Mouse (Mus musculus): ENCODE results near the gene Gm49321. TPM values are rescaled to one million over a fixed set of nuclear protein-coding genes. Genes with fewer than 3 reads are reported as not detected.

Gm49321 gene
- polyA plus RNA-seq, 1 experiment from 2014 or later: 19.5 TPM

DNA sequence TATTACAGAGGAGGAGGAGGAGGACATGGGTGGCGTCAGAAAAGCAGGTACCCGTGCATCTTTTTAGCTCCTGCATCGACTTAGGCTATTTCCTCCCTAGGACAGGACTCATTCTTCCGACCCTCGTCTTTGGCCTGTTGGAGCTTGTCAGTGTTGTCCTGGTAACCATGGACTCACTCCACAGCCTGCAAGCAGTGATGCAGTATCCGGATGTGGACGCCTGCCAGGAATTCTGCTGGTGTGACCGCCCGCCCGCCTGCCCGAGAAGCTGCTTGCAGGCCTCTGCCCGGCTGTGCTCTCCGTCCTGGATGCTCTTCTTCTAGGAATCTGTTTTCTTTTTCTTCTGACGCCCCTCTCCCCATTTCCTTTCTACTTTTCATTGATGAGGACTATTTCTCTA lies 45.1 kb downstream of the Gm49321 start:
- no peak overlapping the region for H3K9ac ChIP-seq (ENCODE audit: low read length)
- 86% methylated on average over 14 of the region's 14 CpGs for WGBS
- H3K4me1 ChIP-seq (replicated peaks; ENCODE audit: control insufficient read depth, insufficient read depth, low read length): no peaks in the 10 kb centered on the region
- H3K36me3 ChIP-seq (ENCODE audit: control insufficient read depth, insufficient read depth, low read length): no peaks in the 10 kb centered on the region; the same call in 1 of the 2 replicates
- H3K4me3 ChIP-seq (ENCODE audit: low read depth, low read length): no peak overlapping the region
- no peak overlapping the region for H3K27ac ChIP-seq (ENCODE audit: low read depth, low read length)
- H3K4me2 ChIP-seq (ENCODE audit: low read depth, low read length, severe bottlenecking): no peak overlapping the region
- DNase-seq (ENCODE audit: low spot score): peak; percentile 55
- H3K27me3 ChIP-seq (ENCODE audit: control insufficient read depth, insufficient read depth, low read length): no peaks in the 10 kb centered on the region
- no peaks in the 10 kb centered on the region for H3K9me3 ChIP-seq (ENCODE audit: control insufficient read depth, low read length)
- no peak for ATAC-seq (replicated peaks; ENCODE audit: low FRiP score)

GRCm38 (mm10) chr12:73986299-73986698 lies 48.8 kb downstream of the Gm49321 start:
- Histone ChIP-seq H3K36me3 (ENCODE audit: control insufficient read depth, insufficient read depth, low read length) (no peaks in the 10 kb centered on the region; the same call in 1 of the 2 replicates), H3K4me2 (ENCODE audit: low read depth, low read length, severe bottlenecking) (no peak overlapping the region), H3K4me1 (replicated peaks; ENCODE audit: control insufficient read depth, insufficient read depth, low read length) (no peaks in the 10 kb centered on the region), H3K9me3 (ENCODE audit: control insufficient read depth, low read length) (no peaks in the 10 kb centered on the region), H3K4me3 (ENCODE audit: low read depth, low read length) (no peak overlapping the region), H3K27ac (ENCODE audit: low read depth, low read length) (no peak overlapping the region), H3K9ac (ENCODE audit: low read length) (no peak overlapping the region), H3K27me3 (ENCODE audit: control insufficient read depth, insufficient read depth, low read length) (no peaks in the 10 kb centered on the region)
- DNase-seq (ENCODE audit: low spot score) (no peak), ATAC-seq (replicated peaks; ENCODE audit: low FRiP score) (no peak)
- 88% methylated on average over 7 of the region's 7 CpGs for WGBS

- DNase-seq (ENCODE audit: low spot score) (no peak), ATAC-seq (replicated peaks; ENCODE audit: low FRiP score) (no peak)
- Histone ChIP-seq H3K4me1 (replicated peaks; ENCODE audit: control insufficient read depth, insufficient read depth, low read length) (no peaks in the 10 kb centered on the region), H3K4me3 (ENCODE audit: low read depth, low read length) (no peak overlapping the region), H3K27me3 (ENCODE audit: control insufficient read depth, insufficient read depth, low read length) (no peaks in the 10 kb centered on the region), H3K9me3 (ENCODE audit: control insufficient read depth, low read length) (no peaks in the 10 kb centered on the region), H3K9ac (ENCODE audit: low read length) (no peak overlapping the region), H3K4me2 (ENCODE audit: low read depth, low read length, severe bottlenecking) (no peak overlapping the region), H3K27ac (ENCODE audit: low read depth, low read length) (no peak overlapping the region), H3K36me3 (ENCODE audit: control insufficient read depth, insufficient read depth, low read length) (no peaks in the 10 kb centered on the region)
- WGBS: 97% methylated on average over 4 of the region's 4 CpGs
Measured at GRCm38 (mm10) chr12:73988393-73989008, 51.0 kb downstream of the Gm49321 start.

- H3K27ac ChIP-seq (ENCODE audit: low read depth, low read length): no peak overlapping the region
- no peaks in the 10 kb centered on the region for H3K27me3 ChIP-seq (ENCODE audit: control insufficient read depth, insufficient read depth, low read length)
- H3K4me1 ChIP-seq (replicated peaks; ENCODE audit: control insufficient read depth, insufficient read depth, low read length): no peaks in the 10 kb centered on the region
- H3K36me3 ChIP-seq (ENCODE audit: control insufficient read depth, insufficient read depth, low read length): no peaks in the 10 kb centered on the region
- ATAC-seq (replicated peaks; ENCODE audit: low FRiP score) (no peak), DNase-seq (ENCODE audit: low spot score) (peak; percentile 63)
- H3K9ac ChIP-seq (ENCODE audit: low read length): no peak overlapping the region
- H3K4me2 ChIP-seq (ENCODE audit: low read depth, low read length, severe bottlenecking): no peak overlapping the region
- H3K4me3 ChIP-seq (ENCODE audit: low read depth, low read length): no peak overlapping the region
- no peaks in the 10 kb centered on the region for H3K9me3 ChIP-seq (ENCODE audit: control insufficient read depth, low read length)
Measured at GRCm38 (mm10) chr12:73989594-73989993, 52.1 kb downstream of the Gm49321 start.

DNA sequence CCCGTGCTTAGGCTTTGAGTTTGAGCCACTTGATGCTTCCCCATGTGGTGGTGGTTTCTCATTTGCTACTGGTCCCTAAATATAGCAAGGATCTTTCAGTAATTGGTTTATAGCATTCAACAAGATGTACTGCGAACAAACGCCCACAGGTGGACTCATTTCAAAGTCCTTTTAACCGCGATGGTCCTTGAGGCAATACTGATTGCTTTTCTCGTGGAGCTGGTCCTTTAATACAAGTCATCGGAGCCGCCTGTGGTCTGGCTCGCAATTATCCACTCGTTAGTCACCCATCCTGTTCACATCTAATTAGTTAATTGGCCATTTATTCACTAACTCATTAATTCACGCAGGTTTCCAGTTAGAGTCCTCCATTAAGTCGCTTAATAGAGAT lies 59.4 kb downstream of the Gm49321 start:
- H3K9ac ChIP-seq (ENCODE audit: low read length): peak overlapping the region; percentile 69; the same call in 1 of the 2 replicates
- no peaks in the 10 kb centered on the region for H3K36me3 ChIP-seq (ENCODE audit: control insufficient read depth, insufficient read depth, low read length)
- no peak overlapping the region for H3K27ac ChIP-seq (ENCODE audit: low read depth, low read length)
- H3K9me3 ChIP-seq (ENCODE audit: control insufficient read depth, low read length): no peaks in the 10 kb centered on the region
- H3K4me1 ChIP-seq (replicated peaks; ENCODE audit: control insufficient read depth, insufficient read depth, low read length): 0 out of 2 replicates have a peak, but pooled peaks cover 3% of the 10 kb centered on the region
- H3K27me3 ChIP-seq (ENCODE audit: control insufficient read depth, insufficient read depth, low read length): peaks cover 8% of the 10 kb centered on the region; the same call in 1 of the 2 replicates
- DNase-seq (ENCODE audit: low spot score) (no peak), ATAC-seq (replicated peaks; ENCODE audit: low FRiP score) (peak; percentile 58)
- WGBS: 32% methylated on average over 12 of the region's 12 CpGs
- peak overlapping the region; percentile 82 for H3K4me2 ChIP-seq (ENCODE audit: low read depth, low read length, severe bottlenecking)
- peak overlapping the region; percentile 54 for H3K4me3 ChIP-seq (ENCODE audit: low read depth, low read length)

GRCm38 (mm10) chr12:73997297-73998127 lies 60.1 kb downstream of the Gm49321 start, which contains the start of gene Syt16:
Syt16 (plus strand) TSS chr12:73997661.
- H3K27me3 ChIP-seq (ENCODE audit: control insufficient read depth, insufficient read depth, low read length): peaks cover 8% of the 10 kb centered on the region; the same call in 1 of the 2 replicates
- 0 out of 2 replicates have a peak, but pooled peaks cover 3% of the 10 kb centered on the region for H3K4me1 ChIP-seq (replicated peaks; ENCODE audit: control insufficient read depth, insufficient read depth, low read length)
- H3K4me3 ChIP-seq (ENCODE audit: low read depth, low read length): peak within 1 kb of the TSS; percentile 54
- no peak within 1 kb of the TSS for H3K27ac ChIP-seq (ENCODE audit: low read depth, low read length)
- under 1% methylated on average over 30 of the region's 67 CpGs for WGBS
- ATAC-seq (replicated peaks; ENCODE audit: low FRiP score) (peak; percentile 74), DNase-seq (ENCODE audit: low spot score) (peak; percentile 71)
- no peaks in the 10 kb centered on the region for H3K9me3 ChIP-seq (ENCODE audit: control insufficient read depth, low read length)
- H3K9ac ChIP-seq (ENCODE audit: low read length): peak within 1 kb of the TSS; percentile 69
- peak within 1 kb of the TSS; percentile 82 for H3K4me2 ChIP-seq (ENCODE audit: low read depth, low read length, severe bottlenecking)
- no peaks in the 10 kb centered on the region for H3K36me3 ChIP-seq (ENCODE audit: control insufficient read depth, insufficient read depth, low read length)

DNA sequence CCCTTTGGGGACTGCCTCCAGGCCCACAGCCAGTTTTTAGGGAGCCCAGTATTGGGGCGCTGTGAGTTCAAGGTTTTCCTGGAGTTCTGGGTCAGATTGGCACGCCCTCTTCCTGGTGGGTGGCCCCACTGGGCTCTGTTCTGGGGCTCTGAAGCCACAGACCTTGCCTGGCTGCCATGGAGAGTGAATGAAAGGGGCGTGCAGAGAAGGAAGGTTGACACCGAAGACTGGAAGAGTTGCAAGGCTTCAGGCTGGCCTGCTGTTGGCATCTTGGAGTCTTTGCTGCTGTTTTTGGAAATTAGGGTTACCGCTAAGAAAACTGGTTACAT lies 60.6 kb downstream of the Gm49321 start:
- no peak overlapping the region for H3K27ac ChIP-seq (ENCODE audit: low read depth, low read length)
- H3K36me3 ChIP-seq (ENCODE audit: control insufficient read depth, insufficient read depth, low read length): no peaks in the 10 kb centered on the region
- 0 out of 2 replicates have a peak, but pooled peaks cover 3% of the 10 kb centered on the region for H3K4me1 ChIP-seq (replicated peaks; ENCODE audit: control insufficient read depth, insufficient read depth, low read length)
- H3K4me2 ChIP-seq (ENCODE audit: low read depth, low read length, severe bottlenecking): peak overlapping the region; percentile 82
- peak overlapping the region; percentile 54 for H3K4me3 ChIP-seq (ENCODE audit: low read depth, low read length)
- no peaks in the 10 kb centered on the region for H3K9me3 ChIP-seq (ENCODE audit: control insufficient read depth, low read length)
- H3K27me3 ChIP-seq (ENCODE audit: control insufficient read depth, insufficient read depth, low read length): peaks cover 8% of the 10 kb centered on the region; the same call in 1 of the 2 replicates
- WGBS: 30% methylated on average over 5 of the region's 5 CpGs
- peak overlapping the region; percentile 69 for H3K9ac ChIP-seq (ENCODE audit: low read length)
- DNase-seq (ENCODE audit: low spot score): no peak
- peak; percentile 47 for ATAC-seq (replicated peaks; ENCODE audit: low FRiP score)

- Histone ChIP-seq H3K36me3 (ENCODE audit: control insufficient read depth, insufficient read depth, low read length) (no peaks in the 10 kb centered on the region), H3K4me1 (replicated peaks; ENCODE audit: control insufficient read depth, insufficient read depth, low read length) (0 out of 2 replicates have a peak, but pooled peaks cover 3% of the 10 kb centered on the region), H3K4me3 (ENCODE audit: low read depth, low read length) (no peak overlapping the region), H3K9ac (ENCODE audit: low read length) (no peak overlapping the region), H3K27ac (ENCODE audit: low read depth, low read length) (no peak overlapping the region), H3K9me3 (ENCODE audit: control insufficient read depth, low read length) (no peaks in the 10 kb centered on the region), H3K4me2 (ENCODE audit: low read depth, low read length, severe bottlenecking) (no peak overlapping the region), H3K27me3 (ENCODE audit: control insufficient read depth, insufficient read depth, low read length) (peaks cover 3% of the 10 kb centered on the region; the same call in 1 of the 2 replicates)
- no peak for ATAC-seq (replicated peaks; ENCODE audit: low FRiP score)
- DNase-seq (ENCODE audit: low spot score): no peak
- 82% methylated on average over 9 of the region's 9 CpGs for WGBS
Measured at GRCm38 (mm10) chr12:74002449-74002848, 65.0 kb downstream of the Gm49321 start.
